Mouse (Mus musculus): Measurements from ENCODE around the gene 6430550D23Rik.
"Not testable (repeated sequence)": the region's sequence is repeated elsewhere in the genome, so short reads cannot be mapped to it uniquely, and the experiment has no call there.

DNA sequence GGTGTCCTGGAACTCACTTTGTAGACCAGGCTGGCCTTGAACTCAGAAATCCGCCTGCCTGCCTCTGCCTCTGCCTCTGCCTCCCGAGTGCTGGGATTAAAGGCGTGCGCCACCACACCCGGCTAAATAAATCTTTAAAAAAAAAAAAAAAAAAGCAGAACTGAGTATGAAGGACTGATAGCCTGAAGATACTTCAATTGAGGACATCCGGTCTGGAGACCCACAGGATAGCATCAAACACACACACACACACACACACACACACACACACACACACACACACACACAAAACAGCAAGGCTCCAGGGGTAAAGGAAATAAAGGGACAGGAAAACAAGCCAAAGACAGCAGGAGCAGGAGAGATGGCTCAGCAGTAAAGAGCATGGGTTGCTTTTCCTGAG is 82.6 kb downstream of the 6430550D23Rik start:
- not testable (repeated sequence) for TF ChIP-seq GATA1, TAL1 (IDR thresholded peaks at IDR 0.05; ENCODE audit: low read length)
